Mouse (Mus musculus) ES-Bruce4 (cell line): ENCODE results near the gene Il17re.

Source experiments
- CTCF ChIP-seq: IDR thresholded peaks from one replicate; pipeline ENCODE4 v1.8.1; 2011; ENCODE audit warnings: low read depth, low read length
- POLR2A ChIP-seq: IDR thresholded peaks from one replicate; pipeline ENCODE4 v1.8.1; 2011; ENCODE audit warnings: low read length; ENCODE audit not compliant: insufficient read depth

DNA sequence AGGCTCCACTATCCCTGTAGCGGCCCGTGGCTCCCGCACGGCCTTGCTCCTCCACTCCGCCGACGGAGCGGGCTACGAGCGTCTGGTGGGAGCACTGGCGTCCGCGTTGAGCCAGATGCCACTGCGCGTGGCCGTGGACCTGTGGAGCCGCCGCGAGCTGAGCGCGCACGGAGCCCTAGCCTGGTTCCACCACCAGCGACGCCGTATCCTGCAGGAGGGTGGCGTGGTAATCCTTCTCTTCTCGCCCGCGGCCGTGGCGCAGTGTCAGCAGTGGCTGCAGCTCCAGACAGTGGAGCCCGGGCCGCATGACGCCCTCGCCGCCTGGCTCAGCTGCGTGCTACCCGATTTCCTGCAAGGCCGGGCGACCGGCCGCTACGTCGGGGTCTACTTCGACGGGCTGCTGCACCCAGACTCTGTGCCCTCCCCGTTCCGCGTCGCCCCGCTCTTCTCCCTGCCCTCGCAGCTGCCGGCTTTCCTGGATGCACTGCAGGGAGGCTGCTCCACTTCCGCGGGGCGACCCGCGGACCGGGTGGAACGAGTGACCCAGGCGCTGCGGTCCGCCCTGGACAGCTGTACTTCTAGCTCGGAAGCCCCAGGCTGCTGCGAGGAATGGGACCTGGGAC lies 24.3 kb downstream of the Il17re start:
- TF ChIP-seq POLR2A (no peak), CTCF (no peak)
